Mouse (Mus musculus) midbrain, embryonic 16.5 days (tissue): ENCODE results near the gene Saa4. TPM values are rescaled to one million over a fixed set of nuclear protein-coding genes. Genes with fewer than 3 reads are reported as not detected.
"Not testable (repeated sequence)": the region's sequence is repeated elsewhere in the genome, so short reads cannot be mapped to it uniquely, and the experiment has no call there.

ENCODE experiments used
- ATAC-seq: fragments of 200-750 bp; cut with Nextera tagmentation; 2 replicates; pipeline ENCODE4 v1.8.0; 2017; ENCODE audit warnings: moderate TSS enrichment
- H3K27ac ChIP-seq: fragments of 300-500 bp; sonication (generic); 2 replicates; pipeline ENCODE4 v1.5.1; 2014; ENCODE audit warnings: mild to moderate bottlenecking, low read length, mixed read lengths
- H3K27me3 ChIP-seq: fragments of 300-500 bp; sonication (generic); 2 replicates; pipeline ENCODE4 v1.6.1; 2014; ENCODE audit warnings: low read depth, low read length, mixed read lengths; ENCODE audit not compliant: control insufficient read depth, insufficient read depth
- H3K36me3 ChIP-seq: fragments of 300-500 bp; sonication (generic); 2 replicates; pipeline ENCODE4 v1.6.1; 2014; ENCODE audit warnings: mild to moderate bottlenecking, low read length, moderate library complexity, mixed read lengths; ENCODE audit not compliant: control insufficient read depth, insufficient read depth
- H3K4me1 ChIP-seq: fragments of 300-500 bp; sonication (generic); 2 replicates; pipeline ENCODE4 v1.6.1; 2014; ENCODE audit warnings: mild to moderate bottlenecking, low read length, mixed read lengths; ENCODE audit not compliant: control insufficient read depth, insufficient read depth
- H3K4me2 ChIP-seq: fragments of 300-500 bp; sonication (generic); 2 replicates; pipeline ENCODE4 v1.6.1; 2014; ENCODE audit warnings: mild to moderate bottlenecking, low read length, mixed read lengths
- H3K4me3 ChIP-seq: fragments of 300-500 bp; sonication (generic); 2 replicates; pipeline ENCODE4 v1.5.1; 2014; ENCODE audit warnings: low read depth, mild to moderate bottlenecking, low read length, moderate library complexity, mixed read lengths
- H3K9ac ChIP-seq: fragments of 300-500 bp; sonication (generic); 2 replicates; pipeline ENCODE4 v1.6.1; 2014; ENCODE audit warnings: low read depth, low read length, mixed read lengths
- H3K9me3 ChIP-seq: fragments of 300-500 bp; sonication (generic); replicated peaks from 2 replicates; pipeline ENCODE4 v1.6.1; 2014; ENCODE audit warnings: mild to moderate bottlenecking, low read length, mixed read lengths; ENCODE audit not compliant: control insufficient read depth, poor library complexity, severe bottlenecking
- WGBS: fragments of 180-500 bp; shearing (Covaris S2); extraction: QIAGEN DNeasy Blood & Tissue Kit; methylation state at CpG from one replicate; pipeline ENCODE4 v1.1.7; 2014; 5-methylcytosine and 5-hydroxymethylcytosine counted together
- polyA plus RNA-seq: library from polyadenylated mRNA; unstranded; fragments of >200 nt; fragmentation: Nextera tagmentation; extraction: Ambion mirVana; gene quantifications from 2 replicates; pipeline ENCODE4 v1.2.1, GENCODE M21; 2015

Gene Saa4
- polyA plus RNA-seq, 1 experiment from 2014 or later: not detected

GRCm38 (mm10) chr7:46746381-46746780 lies 14.0 kb upstream of the Saa4 start:
- H3K4me3 ChIP-seq: no peak overlapping the region
- H3K4me2 ChIP-seq: no peak overlapping the region
- H3K4me1 ChIP-seq: no peaks in the 10 kb centered on the region
- WGBS: 90% methylated on average over 7 of the region's 7 CpGs
- H3K9me3 ChIP-seq: no peaks in the 10 kb centered on the region
- H3K27me3 ChIP-seq: no peaks in the 10 kb centered on the region
- no peaks in the 10 kb centered on the region for H3K36me3 ChIP-seq
- no peak overlapping the region for H3K9ac ChIP-seq
- no peak for ATAC-seq
- H3K27ac ChIP-seq: no peak overlapping the region

- ATAC-seq: no peak
- Histone ChIP-seq H3K27ac (no peak overlapping the region), H3K9me3 (no peaks in the 10 kb centered on the region), H3K4me1 (no peaks in the 10 kb centered on the region), H3K9ac (no peak overlapping the region), H3K4me2 (no peak overlapping the region), H3K36me3 (no peaks in the 10 kb centered on the region), H3K4me3 (no peak overlapping the region), H3K27me3 (no peaks in the 10 kb centered on the region)
- 83% methylated on average over 3 of the region's 3 CpGs for WGBS
These were observed 13.4 kb upstream of the Saa4 start for GRCm38 (mm10) chr7:46745816-46746215.

DNA sequence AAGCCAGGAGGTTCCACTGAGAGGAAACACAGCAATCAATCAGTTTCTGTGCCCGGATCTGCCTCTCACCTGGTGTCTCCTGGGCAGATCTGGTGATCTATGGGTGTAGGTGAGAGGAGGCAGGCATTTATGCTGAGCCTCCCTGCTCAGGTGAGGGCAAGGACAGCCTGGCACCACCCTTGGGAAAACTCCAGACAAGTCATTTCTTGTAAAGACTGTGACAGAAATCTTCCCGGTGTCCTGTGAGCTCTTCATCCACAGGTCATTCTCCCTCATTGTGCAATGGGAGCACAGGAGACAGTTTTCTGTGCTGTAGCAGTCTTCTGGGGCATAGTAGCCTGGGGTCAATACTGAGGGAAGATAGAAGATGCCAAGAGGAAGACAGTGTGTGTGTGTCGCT lies 10.5 kb upstream of the Saa4 start, which contains the start of gene Saa1:
TSS of gene Saa1 (minus strand) at position 101 of the 400 bp plus-strand sequence.
- H3K9ac ChIP-seq, ATAC-seq, H3K4me2 ChIP-seq, H3K4me1 ChIP-seq, H3K36me3 ChIP-seq, H3K27me3 ChIP-seq, H3K4me3 ChIP-seq, H3K27ac ChIP-seq, H3K9me3 ChIP-seq: not testable (repeated sequence)
- WGBS: 67% methylated on average over 3 of the region's 3 CpGs

DNA sequence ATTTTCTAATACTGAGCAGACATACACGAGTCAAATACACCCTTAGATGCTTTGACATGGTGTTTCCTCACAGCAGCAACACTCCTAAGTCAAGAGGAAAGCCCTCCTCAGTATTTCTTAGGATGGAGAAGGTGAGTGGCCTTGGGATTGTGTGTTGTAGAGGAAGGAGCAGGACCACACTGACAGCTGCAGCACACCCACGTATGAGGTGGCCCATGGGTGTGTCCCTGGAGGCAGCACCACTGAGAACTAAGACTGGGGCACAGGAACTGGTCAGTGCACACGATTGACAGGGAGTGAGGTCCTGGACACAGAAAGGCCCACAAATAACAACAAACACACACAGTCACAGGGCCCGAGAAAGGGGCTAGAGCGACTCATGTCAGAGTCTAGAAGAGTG lies 7.6 kb upstream of the Saa4 start:
- H3K4me3 ChIP-seq, H3K27me3 ChIP-seq, H3K9ac ChIP-seq, H3K36me3 ChIP-seq, H3K4me2 ChIP-seq, H3K4me1 ChIP-seq, H3K9me3 ChIP-seq, ATAC-seq, H3K27ac ChIP-seq: not testable (repeated sequence)
- WGBS: 80% methylated on average over 5 of the region's 5 CpGs

DNA sequence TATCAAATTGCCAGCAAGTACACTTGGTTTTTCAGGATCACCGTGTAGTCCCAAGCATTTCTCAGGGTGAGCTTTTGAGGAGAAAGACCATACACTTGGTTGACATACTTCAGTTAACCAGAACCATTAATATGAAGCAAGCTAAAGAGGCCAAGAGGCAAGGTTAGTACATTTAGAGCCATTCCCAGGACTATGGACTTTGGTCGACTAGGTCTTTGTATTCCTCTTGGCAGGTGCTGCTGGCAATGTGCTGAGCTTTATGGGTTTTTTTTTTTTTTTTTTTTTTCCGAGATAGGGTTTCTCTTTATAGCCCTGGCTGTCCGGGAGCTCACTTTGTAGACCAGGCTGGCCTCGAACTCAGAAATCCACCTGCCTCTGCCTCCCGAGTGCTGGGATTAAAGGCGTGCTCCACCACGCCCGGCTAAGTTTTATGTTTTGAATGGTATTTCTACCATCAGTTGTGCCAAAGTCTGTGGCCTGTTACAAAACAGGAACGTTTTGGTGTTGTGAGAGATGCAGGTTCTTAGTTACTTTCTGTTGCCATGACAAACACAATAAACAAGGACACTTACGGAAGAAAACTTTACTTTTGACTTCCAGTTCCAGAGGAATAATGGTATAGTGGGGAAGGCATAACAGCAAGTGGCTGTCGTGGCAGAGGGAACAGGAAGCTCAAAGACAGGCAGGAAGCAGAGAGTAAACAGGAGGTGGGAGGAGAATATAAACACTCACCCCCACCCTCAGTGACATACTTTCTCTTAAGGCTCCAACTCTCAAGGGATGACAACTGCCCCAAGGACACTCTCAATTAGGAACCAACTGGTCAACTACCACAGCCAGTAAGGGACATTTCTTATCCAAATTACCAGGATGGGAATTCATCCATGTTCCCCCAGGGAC lies 6.4 kb upstream of the Saa4 start:
- H3K27ac ChIP-seq: no peak overlapping the region
- WGBS: 88% methylated on average over 12 of the region's 12 CpGs

GRCm38 (mm10) chr7:46734983-46735382 lies 2.6 kb upstream of the Saa4 start:
- H3K9ac ChIP-seq: no peak overlapping the region
- no peak overlapping the region for H3K4me3 ChIP-seq
- ATAC-seq: no peak
- no peaks in the 10 kb centered on the region for H3K4me1 ChIP-seq
- no peak overlapping the region for H3K27ac ChIP-seq
- 94% methylated on average over 2 of the region's 2 CpGs for WGBS
- no peaks in the 10 kb centered on the region for H3K27me3 ChIP-seq
- no peaks in the 10 kb centered on the region for H3K9me3 ChIP-seq
- H3K36me3 ChIP-seq: no peaks in the 10 kb centered on the region
- H3K4me2 ChIP-seq: no peak overlapping the region

More for the DNA sequence above, 6.4 kb upstream of the Saa4 start:
- Histone ChIP-seq H3K9ac (no peak overlapping the region), H3K36me3 (no peaks in the 10 kb centered on the region), H3K4me3 (no peak overlapping the region), H3K27me3 (no peaks in the 10 kb centered on the region), H3K9me3 (no peaks in the 10 kb centered on the region), H3K4me1 (no peaks in the 10 kb centered on the region), H3K4me2 (no peak overlapping the region)
- no peak for ATAC-seq

- Histone ChIP-seq H3K9ac (no peak overlapping the region), H3K4me3 (no peak overlapping the region), H3K27ac (no peak overlapping the region), H3K4me1 (no peaks in the 10 kb centered on the region), H3K36me3 (no peaks in the 10 kb centered on the region), H3K9me3 (no peaks in the 10 kb centered on the region), H3K27me3 (no peaks in the 10 kb centered on the region), H3K4me2 (no peak overlapping the region)
- WGBS: 82% methylated on average over 1 of the region's 1 CpGs
- no peak for ATAC-seq
These were observed 4.8 kb downstream of the Saa4 start for GRCm38 (mm10) chr7:46727584-46727983.

- Histone ChIP-seq H3K36me3 (no peaks in the 10 kb centered on the region), H3K9ac (no peak overlapping the region), H3K4me1 (no peaks in the 10 kb centered on the region), H3K9me3 (no peaks in the 10 kb centered on the region), H3K4me2 (no peak overlapping the region), H3K4me3 (no peak overlapping the region), H3K27ac (no peak overlapping the region), H3K27me3 (no peaks in the 10 kb centered on the region; the same call in 1 of the 2 replicates)
- WGBS: 78% methylated on average over 5 of the region's 5 CpGs
- ATAC-seq: no peak
These were observed 8.0 kb downstream of the Saa4 start for GRCm38 (mm10) chr7:46724396-46724795.

DNA sequence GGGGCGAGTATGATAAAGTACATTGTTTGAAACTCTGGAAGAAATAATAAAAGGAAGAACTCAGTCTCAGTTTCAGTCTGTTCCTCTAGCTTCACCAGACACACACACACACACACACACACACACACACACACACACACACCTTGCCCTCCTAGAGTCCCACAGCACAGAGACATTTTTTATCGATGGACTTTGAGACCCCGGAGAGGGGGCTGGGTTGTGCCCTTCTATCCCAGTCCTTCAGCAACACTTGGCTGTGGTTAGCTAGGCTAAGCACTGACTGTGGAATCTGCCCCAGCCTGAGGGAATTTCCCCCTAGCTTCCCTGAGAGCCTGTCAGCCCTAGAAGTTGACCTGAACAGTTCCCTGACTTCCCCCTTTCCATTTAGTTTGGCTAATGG lies 8.6 kb downstream of the Saa4 start:
- H3K9ac ChIP-seq: no peak overlapping the region
- WGBS: 92% methylated on average over 3 of the region's 3 CpGs
- no peak overlapping the region for H3K4me3 ChIP-seq
- H3K4me2 ChIP-seq: no peak overlapping the region
- no peaks in the 10 kb centered on the region for H3K36me3 ChIP-seq
- ATAC-seq: no peak
- H3K4me1 ChIP-seq: no peaks in the 10 kb centered on the region
- no peak overlapping the region for H3K27ac ChIP-seq
- H3K9me3 ChIP-seq: no peaks in the 10 kb centered on the region
- H3K27me3 ChIP-seq: no peaks in the 10 kb centered on the region; the same call in 1 of the 2 replicates
